Mouse (Mus musculus): Measurements from ENCODE around the gene Slc25a26.

GRCm38 (mm10) chr6:94625896-94626295 lies 125.8 kb downstream of the Slc25a26 start:
- TF ChIP-seq CTCF (IDR thresholded peaks at IDR 0.05; ENCODE audit: borderline replicate concordance, extremely low read depth, insufficient read depth, insufficient read length) = no peak
- TF ChIP-seq POLR2A (IDR thresholded peaks at IDR 0.05; ENCODE audit: borderline replicate concordance, extremely low read depth, insufficient read depth, insufficient read length, poor library complexity, severe bottlenecking) = no peak
